Mouse (Mus musculus): Measurements from ENCODE around the gene Pelo. TPM values are rescaled to one million over a fixed set of nuclear protein-coding genes. Genes with fewer than 3 reads are reported as not detected.

Pelo gene
- total RNA-seq, 1 experiment from 2014 or later = 6.7 TPM

- no peak for ATAC-seq (replicated peaks; ENCODE audit: insufficient number of reproducible peaks, low FRiP score, low TSS enrichment, poor library complexity, severe bottlenecking)
Measured at GRCm38 (mm10) chr13:115067324-115067967, 22.5 kb downstream of the Pelo start.

- ATAC-seq (replicated peaks; ENCODE audit: insufficient number of reproducible peaks, low FRiP score, low TSS enrichment, poor library complexity, severe bottlenecking) = no peak
Measured at GRCm38 (mm10) chr13:115057555-115057954, 32.4 kb downstream of the Pelo start.

GRCm38 (mm10) chr13:115054783-115055182, 35.2 kb downstream of the Pelo start:
- no peak for ATAC-seq (replicated peaks; ENCODE audit: insufficient number of reproducible peaks, low FRiP score, low TSS enrichment, poor library complexity, severe bottlenecking)

- no peak for ATAC-seq (replicated peaks; ENCODE audit: insufficient number of reproducible peaks, low FRiP score, low TSS enrichment, poor library complexity, severe bottlenecking)
Measured at GRCm38 (mm10) chr13:115052568-115052967, 37.4 kb downstream of the Pelo start.

- no peak for ATAC-seq (replicated peaks; ENCODE audit: insufficient number of reproducible peaks, low FRiP score, low TSS enrichment, poor library complexity, severe bottlenecking)
Measured at GRCm38 (mm10) chr13:115050660-115051559, 39.1 kb downstream of the Pelo start.

GRCm38 (mm10) chr13:115042652-115043051, 47.3 kb downstream of the Pelo start:
- no peak for ATAC-seq (replicated peaks; ENCODE audit: insufficient number of reproducible peaks, low FRiP score, low TSS enrichment, poor library complexity, severe bottlenecking)

Other genes starting within 250 kb of the Pelo start
- gene Itga2, start 158.1 kb downstream of the Pelo start, total RNA-seq (2017) = 29.4 to 103 TPM (median 30.9 TPM) in 3 replicates
- 1.1 TPM in 1 of 3 replicates, not detected in the others for gene Gm49395, start 11.7 kb upstream of the Pelo start, total RNA-seq (2017)
- gene Itga1, start 11.8 kb upstream of the Pelo start, total RNA-seq (2017) = 1.8 to 2.1 TPM (median 2.1 TPM) in 3 replicates